Mouse (Mus musculus): Measurements from ENCODE around the gene Mtmr3.
"Not testable (repeated sequence)": the region's sequence is repeated elsewhere in the genome, so short reads cannot be mapped to it uniquely, and the experiment has no call there.

The Mtmr3 gene

GRCm38 (mm10) chr11:4601890-4602289, 7.2 kb upstream of the Mtmr3 start:
- DNase-seq (ENCODE audit: low read depth), result no peak

- no peak for DNase-seq (ENCODE audit: low read depth)
Observed at GRCm38 (mm10) chr11:4599916-4600315, 5.3 kb upstream of the Mtmr3 start.

- no peak for DNase-seq (ENCODE audit: low read depth)
Observed at GRCm38 (mm10) chr11:4598411-4598810, 3.7 kb upstream of the Mtmr3 start.

- no peak for DNase-seq (ENCODE audit: low read depth)
Observed at GRCm38 (mm10) chr11:4593849-4594607, 635 bp downstream of the Mtmr3 start.

GRCm38 (mm10) chr11:4593491-4593848, 1.2 kb downstream of the Mtmr3 start:
- no peak for DNase-seq (ENCODE audit: low read depth)

GRCm38 (mm10) chr11:4591811-4592210, 2.9 kb downstream of the Mtmr3 start:
- no peak for DNase-seq (ENCODE audit: low read depth)

- no peak for DNase-seq (ENCODE audit: low read depth)
Observed at GRCm38 (mm10) chr11:4578682-4579081, 16.0 kb downstream of the Mtmr3 start.

- no peak for DNase-seq (ENCODE audit: low read depth)
Observed at GRCm38 (mm10) chr11:4577079-4577478, 17.6 kb downstream of the Mtmr3 start.

GRCm38 (mm10) chr11:4576090-4576732, 18.5 kb downstream of the Mtmr3 start:
- DNase-seq (ENCODE audit: low read depth), result peak; percentile 50

- DNase-seq (ENCODE audit: low read depth), result no peak
Observed at GRCm38 (mm10) chr11:4571491-4571901, 23.2 kb downstream of the Mtmr3 start.

- no peak for DNase-seq (ENCODE audit: low read depth)
Observed at GRCm38 (mm10) chr11:4566333-4566732, 28.3 kb downstream of the Mtmr3 start.

- no peak for DNase-seq (ENCODE audit: low read depth)
Observed at GRCm38 (mm10) chr11:4565545-4565944, 29.1 kb downstream of the Mtmr3 start.

- peak; percentile 60 for DNase-seq (ENCODE audit: low read depth)
Observed at GRCm38 (mm10) chr11:4553274-4554063, 41.2 kb downstream of the Mtmr3 start.

GRCm38 (mm10) chr11:4547569-4547968, 47.1 kb downstream of the Mtmr3 start:
- no peak for DNase-seq (ENCODE audit: low read depth)

- DNase-seq (ENCODE audit: low read depth), result no peak
Observed at GRCm38 (mm10) chr11:4545976-4546375, 48.7 kb downstream of the Mtmr3 start.

- no peak for DNase-seq (ENCODE audit: low read depth)
Observed at GRCm38 (mm10) chr11:4545401-4545800, 49.3 kb downstream of the Mtmr3 start.

GRCm38 (mm10) chr11:4544627-4544921, 50.1 kb downstream of the Mtmr3 start:
- DNase-seq (ENCODE audit: low read depth), result not testable (repeated sequence)

GRCm38 (mm10) chr11:4543746-4544626, 50.7 kb downstream of the Mtmr3 start:
- no peak for DNase-seq (ENCODE audit: low read depth)

GRCm38 (mm10) chr11:4543040-4543551, 51.6 kb downstream of the Mtmr3 start:
- peak; percentile 74 for DNase-seq (ENCODE audit: low read depth)

GRCm38 (mm10) chr11:4536645-4537044, 58.0 kb downstream of the Mtmr3 start:
- no peak for DNase-seq (ENCODE audit: low read depth)

- no peak for DNase-seq (ENCODE audit: low read depth)
Observed at GRCm38 (mm10) chr11:4527132-4527531, 67.5 kb downstream of the Mtmr3 start.

- no peak for DNase-seq (ENCODE audit: low read depth)
Observed at GRCm38 (mm10) chr11:4522142-4522664, 72.5 kb downstream of the Mtmr3 start.
